Mouse (Mus musculus): ENCODE data around the gene Asxl1.

- TF ChIP-seq ZC3H11A (IDR thresholded peaks at IDR 0.05; ENCODE audit: borderline replicate concordance, low read depth, low read length) (no peak), HCFC1 (IDR thresholded peaks at IDR 0.05; ENCODE audit: borderline replicate concordance, insufficient read depth, low read length) (no peak), MAFK (IDR thresholded peaks at IDR 0.05; ENCODE audit: insufficient read depth, low read depth, low read length) (no peak), ZNF384 (IDR thresholded peaks at IDR 0.05; ENCODE audit: low read depth, low read length) (no peak), CHD2 (IDR thresholded peaks at IDR 0.05; ENCODE audit: low read depth, low read length) (no peak)
These were observed 72.8 kb downstream of the Asxl1 start for GRCm38 (mm10) chr2:153418381-153418780.

All from ES-E14 (cell line).